In the genomic region with DNA sequence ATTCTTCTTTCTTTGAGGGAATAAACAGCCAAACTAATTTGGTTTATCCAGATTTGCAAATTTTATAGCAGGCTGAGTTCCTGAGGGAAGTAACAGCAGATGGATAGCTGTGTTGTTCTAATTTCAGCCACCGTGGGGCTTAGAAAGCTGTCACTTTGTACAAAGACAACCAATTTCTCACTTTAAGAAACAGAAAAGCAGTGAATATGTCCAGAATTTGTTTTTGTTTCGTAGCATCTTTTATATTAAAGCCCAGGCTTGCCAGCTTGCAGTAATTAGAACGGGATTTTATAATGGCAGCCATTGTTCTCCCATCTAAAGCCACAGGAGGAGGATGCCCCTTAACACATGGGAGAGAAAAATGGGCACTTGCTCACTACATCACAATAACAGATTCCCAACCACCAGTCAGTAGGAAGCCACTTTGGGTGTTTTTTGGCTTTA, we compare ENCODE assay signal across 15 mouse cellular contexts. TPM values are rescaled to one million over a fixed set of nuclear protein-coding genes. Genes with fewer than 3 reads are reported as not detected.
DNase-seq lines count a peak whose midpoint lies in the region; ATAC-seq and TF ChIP-seq lines count a peak whose summit lies in the region.
"Had no signal": no experiment of that assay in that cellular context is flagged by ENCODE, and none has a peak within 500 bp of the region (broad histone marks: within the 10 kb centered on the region; RNA-seq: fewer than 3 reads in every experiment).

No protein-coding gene starts in this region.

- no peak overlapping the region for H3K4me3 ChIP-seq in midbrain, embryonic 11.5 days (ENCODE audit: low read depth, low read length)
- H3K4me3 ChIP-seq in midbrain, embryonic 10.5 days: no peak overlapping the region
- H3K4me3 ChIP-seq in forebrain, embryonic 16.5 days (replicated peaks; ENCODE audit: low read length): no peak overlapping the region
- H3K4me3 ChIP-seq in midbrain, postnatal 0 days (ENCODE audit: low read depth, low read length): no peak overlapping the region
- H3K4me3 ChIP-seq in gastrocnemius, adult 2 months: no peak overlapping the region
- H3K4me3 ChIP-seq: erythroblast, embryonic 14.5 days had no signal

- peak; percentile 88 for DNase-seq in midbrain, embryonic 11.5 days (ENCODE audit: low spot score, missing footprints)
- DNase-seq in midbrain, embryonic 10.5 days (ENCODE audit: low spot score): no peak
- DNase-seq in layer of hippocampus, adult 9-11 months: peak; percentile 45
- DNase-seq in midbrain, postnatal 0 days (ENCODE audit: low spot score): peak; percentile 22
- no peak for DNase-seq in kidney, adult 8-10 months
- DNase-seq in gastrocnemius, adult 2 months: no peak
- no peak for DNase-seq in kidney, postnatal 10 days
- DNase-seq: gastrocnemius, postnatal 36 days had no signal

- intact Hi-C loops in gastrocnemius, adult 2 months (cut with DNase I): no loop called here

- no peaks in the 10 kb centered on the region for H3K27me3 ChIP-seq in midbrain, embryonic 11.5 days (ENCODE audit: control insufficient read depth, insufficient read depth, low read length)
- H3K27me3 ChIP-seq in midbrain, embryonic 10.5 days (ENCODE audit: low read depth, poor library complexity, severe bottlenecking): no peaks in the 10 kb centered on the region
- H3K27me3 ChIP-seq in forebrain, embryonic 16.5 days (replicated peaks; ENCODE audit: control insufficient read depth, insufficient read depth, low read length): no peaks in the 10 kb centered on the region
- no peaks in the 10 kb centered on the region for H3K27me3 ChIP-seq in midbrain, postnatal 0 days (ENCODE audit: insufficient read depth, low read length)

- no peak for TF ChIP-seq CTCF in midbrain, postnatal 0 days (IDR thresholded peaks at IDR 0.05)
- no peak for TF ChIP-seq CTCF in gastrocnemius, adult 2 months (IDR thresholded peaks at IDR 0.05)

- no peak for ATAC-seq in midbrain, embryonic 11.5 days (ENCODE audit: low FRiP score)
- ATAC-seq in forebrain, embryonic 16.5 days: peak; percentile 88
- no peak for ATAC-seq in midbrain, postnatal 0 days (ENCODE audit: low FRiP score)
- ATAC-seq: CD4-positive, CD25-positive, alpha-beta regulatory T cell, adult 4 months; intestine, embryonic 16.5 days had no signal

- H3K4me1 ChIP-seq in midbrain, embryonic 11.5 days (ENCODE audit: control insufficient read depth, insufficient read depth, low read length): no peaks in the 10 kb centered on the region
- no peaks in the 10 kb centered on the region for H3K4me1 ChIP-seq in midbrain, embryonic 10.5 days
- H3K4me1 ChIP-seq in forebrain, embryonic 16.5 days (replicated peaks; ENCODE audit: control insufficient read depth, insufficient read depth, low read length): 0 out of 2 replicates have a peak, but pooled peaks cover 7% of the 10 kb centered on the region
- no peaks in the 10 kb centered on the region for H3K4me1 ChIP-seq in midbrain, postnatal 0 days (ENCODE audit: insufficient read depth, low read length)

- no peaks in the 10 kb centered on the region for H3K36me3 ChIP-seq in midbrain, embryonic 11.5 days (ENCODE audit: control insufficient read depth, insufficient read depth, low read length)
- no peaks in the 10 kb centered on the region for H3K36me3 ChIP-seq in midbrain, embryonic 10.5 days
- no peaks in the 10 kb centered on the region for H3K36me3 ChIP-seq in forebrain, embryonic 16.5 days (ENCODE audit: control insufficient read depth, insufficient read depth)
- no peaks in the 10 kb centered on the region for H3K36me3 ChIP-seq in midbrain, postnatal 0 days (ENCODE audit: insufficient read depth, low read length)

- no peak overlapping the region for H3K4me2 ChIP-seq in midbrain, embryonic 11.5 days
- no peak overlapping the region for H3K4me2 ChIP-seq in forebrain, embryonic 16.5 days (ENCODE audit: low read length)
- H3K4me2 ChIP-seq in midbrain, postnatal 0 days (ENCODE audit: low read depth, low read length, poor library complexity, severe bottlenecking): no peak overlapping the region

- no peak overlapping the region for H3K9ac ChIP-seq in midbrain, embryonic 11.5 days (ENCODE audit: low read length)
- H3K9ac ChIP-seq in forebrain, embryonic 16.5 days (replicated peaks; ENCODE audit: low read depth, low read length): no peak overlapping the region
- H3K9ac ChIP-seq in midbrain, postnatal 0 days (replicated peaks; ENCODE audit: low read length, poor library complexity, severe bottlenecking): no peak overlapping the region
- H3K9ac ChIP-seq: liver, embryonic 14.5 days had no signal

- H3K9me3 ChIP-seq in midbrain, embryonic 11.5 days (ENCODE audit: control insufficient read depth, low read length): no peaks in the 10 kb centered on the region
- H3K9me3 ChIP-seq in midbrain, embryonic 10.5 days (replicated peaks): no peaks in the 10 kb centered on the region
- no peaks in the 10 kb centered on the region for H3K9me3 ChIP-seq in forebrain, embryonic 16.5 days (ENCODE audit: control insufficient read depth, low read length)
- no peaks in the 10 kb centered on the region for H3K9me3 ChIP-seq in midbrain, postnatal 0 days (ENCODE audit: low read length)

- no peak overlapping the region for H3K27ac ChIP-seq in midbrain, embryonic 11.5 days (ENCODE audit: low read depth, low read length)
- no peak overlapping the region for H3K27ac ChIP-seq in midbrain, embryonic 10.5 days (replicated peaks)
- peak overlapping the region; percentile 76 for H3K27ac ChIP-seq in forebrain, embryonic 16.5 days (ENCODE audit: low read length)
- H3K27ac ChIP-seq in midbrain, postnatal 0 days (ENCODE audit: low read depth, low read length): no peak overlapping the region
- H3K27ac ChIP-seq in gastrocnemius, adult 2 months: no peak overlapping the region
- H3K27ac ChIP-seq: liver, embryonic 14.5 days; macrophage; stomach, postnatal 0 days had no signal

- 63% methylated on average over 3 of the region's 3 CpGs for WGBS in midbrain, embryonic 11.5 days
- 79% methylated on average over 3 of the region's 3 CpGs for WGBS in midbrain, embryonic 10.5 days
- 8% methylated on average over 3 of the region's 3 CpGs for WGBS in forebrain, embryonic 16.5 days
- 33% methylated on average over 3 of the region's 3 CpGs for WGBS in midbrain, postnatal 0 days

RNA-seq across cellular contexts. Expression of a gene that starts 47.7 kb away (rescaled TPM):
- polyA plus RNA-seq in midbrain, embryonic 11.5 days (2014; fragmentation: Nextera tagmentation; extraction: Ambion mirVana): 5.4 and 7.5 TPM in 2 replicates
- 7.1 and 7.4 TPM in 2 replicates for polyA plus RNA-seq in midbrain, embryonic 10.5 days (2016; fragmentation: Nextera tagmentation; extraction: Ambion mirVana)
- 10.8 TPM in 2 replicates for polyA plus RNA-seq in forebrain, embryonic 16.5 days (2015; fragmentation: Nextera tagmentation; extraction: Ambion mirVana)
- total RNA-seq in midbrain, postnatal 0 days (2014; rRNA removed): 12.6 and 14.4 TPM in 2 replicates
- 12.4 and 12.9 TPM in 2 replicates for polyA plus RNA-seq in midbrain, postnatal 0 days (2015; fragmentation: Nextera tagmentation; extraction: Ambion mirVana)
- 1 to 10 TPM in 1 of 2 experiments, under 1 TPM in 1; 0.84 to 1.5 TPM for total RNA-seq in gastrocnemius, adult 2 months (2021)

Comparison
In these comparisons a context has a peak if more than half of its experiments do, and no peak if none do; other contexts are left out.
1. DNase-seq: peak in midbrain, embryonic 11.5 days (single experiment), layer of hippocampus, adult 9-11 months (single experiment) and midbrain, postnatal 0 days (single experiment); none in midbrain, embryonic 10.5 days (single experiment), kidney, adult 8-10 months (0 of 2), gastrocnemius, adult 2 months (single experiment) and kidney, postnatal 10 days (single experiment).